Mouse (Mus musculus) urinary bladder, postnatal 4 days (tissue): ENCODE measurements around the gene Rbp1.

Source experiments
- DNase-seq, 2 experiments: peaks; one replicate each; pipeline ENCODE4 v3.0.0; 2021 to 2022; ENCODE audit warnings: low spot score in 2 of 2

The Rbp1 gene

DNA sequence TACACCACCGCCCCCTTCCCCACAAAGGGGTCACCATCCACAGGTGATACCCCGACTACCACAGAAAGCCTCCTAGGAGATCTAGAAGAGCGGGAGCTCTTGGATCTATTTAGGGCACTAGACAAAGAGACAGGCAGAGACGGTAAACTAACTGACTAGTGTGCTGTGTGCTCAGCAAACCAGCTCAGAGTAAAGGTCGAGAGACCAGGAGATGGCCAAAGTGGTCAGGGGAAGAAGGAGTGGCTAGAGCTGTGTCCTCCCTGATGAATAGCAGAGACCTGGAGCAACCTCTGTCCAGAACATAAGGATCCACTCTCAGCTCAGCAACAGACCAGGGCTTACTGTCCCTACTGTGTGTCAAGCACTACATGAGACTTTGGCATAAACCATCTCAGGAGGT lies at the start of gene Rbp1:
TSS of gene Rbp1 (plus strand) at position 306 of the 400 bp plus-strand sequence.
- no peak for DNase-seq

DNA sequence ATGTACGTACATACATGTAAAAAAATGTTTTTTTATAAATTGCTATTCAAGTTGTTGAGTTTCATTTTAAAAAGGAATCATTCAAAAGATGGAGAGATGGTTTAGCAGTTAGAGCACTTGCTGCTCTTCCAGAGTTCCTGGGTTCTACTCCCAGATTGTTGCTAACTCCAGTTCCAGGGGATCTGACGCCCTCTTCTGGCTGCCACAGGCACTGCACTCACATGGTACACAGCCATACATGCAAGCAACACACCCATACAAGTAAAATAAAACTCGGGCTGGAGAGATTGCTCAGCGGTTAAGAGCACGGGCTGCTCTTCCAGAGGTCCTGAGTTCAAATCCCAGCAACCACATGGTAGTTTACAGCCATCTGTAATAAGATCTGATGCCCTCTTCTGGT lies 49.4 kb upstream of the Rbp1 start:
- no peak for DNase-seq

DNA sequence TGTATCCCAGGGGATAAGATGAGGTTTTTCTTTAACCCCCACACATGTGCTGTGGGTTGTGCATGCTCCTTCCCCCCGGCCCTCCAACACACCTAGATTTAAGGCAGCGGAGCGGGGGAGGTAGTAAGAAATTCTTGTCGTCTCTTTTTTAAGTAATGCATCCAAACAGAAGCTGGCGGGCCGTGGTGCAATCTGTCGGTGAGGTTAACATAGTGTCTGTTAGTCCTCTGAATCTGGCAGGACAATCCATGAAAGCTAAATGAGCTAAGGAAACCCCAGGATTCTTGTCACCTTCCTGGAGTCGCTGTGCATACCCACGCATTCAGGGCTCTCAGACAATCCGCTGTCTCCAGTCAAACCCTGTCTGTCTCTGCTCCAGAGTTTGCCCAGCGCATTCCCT lies 47.9 kb upstream of the Rbp1 start:
- no peak for DNase-seq

DNA sequence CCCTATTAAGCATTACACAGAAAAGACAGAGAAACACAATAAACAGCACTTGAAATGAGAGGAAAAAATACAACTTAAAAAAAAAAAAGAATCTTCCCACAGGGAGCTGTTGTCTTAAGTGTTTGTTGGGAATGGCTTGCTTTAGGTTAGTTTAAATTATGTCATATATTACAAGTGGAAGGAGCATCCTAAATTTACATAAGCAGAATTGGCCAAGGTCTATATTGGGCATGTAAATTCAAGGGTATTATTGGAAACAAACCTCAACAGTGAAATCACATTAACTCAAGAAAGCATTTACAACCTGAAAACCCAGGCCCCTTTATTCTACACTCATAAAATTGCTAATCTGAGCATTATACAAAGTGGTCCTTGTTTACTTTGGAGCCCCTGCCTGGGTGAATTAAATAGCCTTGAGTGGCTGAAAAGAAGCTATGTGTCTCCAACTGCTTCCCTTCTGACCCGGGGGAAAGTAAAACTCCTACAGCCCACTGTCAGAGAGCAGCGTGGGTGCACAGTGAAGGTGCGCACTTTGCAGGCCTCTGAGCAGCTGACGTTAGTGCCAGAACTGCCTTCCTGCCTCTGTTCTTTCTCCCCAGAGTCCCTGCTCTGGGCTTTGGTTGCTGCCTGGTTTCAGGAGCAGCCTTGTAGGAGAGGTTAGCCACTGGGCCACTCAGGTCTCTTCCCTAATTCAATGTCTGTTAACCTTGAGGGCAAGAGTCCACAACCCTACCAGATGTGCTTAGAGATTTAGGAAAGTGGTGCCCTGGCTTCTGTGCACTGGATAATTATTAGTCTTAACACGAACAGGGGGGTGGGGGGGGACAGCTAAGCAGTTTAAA lies 47.2 kb upstream of the Rbp1 start:
- no peak for DNase-seq

DNA sequence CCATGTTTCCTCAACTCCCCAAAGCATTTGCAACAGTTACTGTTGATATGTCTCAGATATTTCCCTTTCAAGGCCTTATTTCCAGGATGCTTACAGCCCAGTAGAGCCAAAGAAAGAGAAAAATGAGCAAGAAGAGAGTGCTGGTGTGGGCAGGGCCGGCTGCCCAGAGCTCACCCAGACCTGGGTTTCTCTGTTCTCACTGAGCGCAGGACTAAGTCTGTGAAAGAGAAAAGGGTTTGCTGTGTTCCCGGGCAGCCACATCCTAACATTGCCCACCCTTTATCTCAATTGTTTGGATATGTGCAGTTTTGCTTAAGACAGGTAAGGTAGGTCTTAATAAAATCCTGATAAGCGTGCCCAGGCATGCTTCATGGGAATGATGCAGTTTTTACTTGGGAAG lies 43.0 kb upstream of the Rbp1 start:
- no peak for DNase-seq

DNA sequence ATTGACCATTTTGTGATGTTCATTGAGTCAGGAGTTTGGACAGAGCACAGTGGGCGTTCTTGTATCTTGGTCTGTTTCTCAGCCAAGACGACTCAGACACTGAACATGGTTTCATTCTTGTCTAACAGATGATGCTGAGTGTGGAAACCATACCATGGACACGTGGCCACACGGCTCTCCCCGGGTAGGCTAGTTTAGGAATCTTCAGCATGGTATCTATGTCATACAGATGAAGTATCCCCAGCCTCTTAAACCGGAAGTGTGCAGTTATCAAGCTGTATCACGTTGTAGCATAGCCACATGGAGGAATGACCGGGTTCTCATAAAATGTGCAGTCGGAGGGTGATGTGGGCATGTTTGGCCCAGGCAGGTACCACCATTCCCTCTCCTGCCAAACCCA lies 42.2 kb upstream of the Rbp1 start:
- DNase-seq: no peak

DNA sequence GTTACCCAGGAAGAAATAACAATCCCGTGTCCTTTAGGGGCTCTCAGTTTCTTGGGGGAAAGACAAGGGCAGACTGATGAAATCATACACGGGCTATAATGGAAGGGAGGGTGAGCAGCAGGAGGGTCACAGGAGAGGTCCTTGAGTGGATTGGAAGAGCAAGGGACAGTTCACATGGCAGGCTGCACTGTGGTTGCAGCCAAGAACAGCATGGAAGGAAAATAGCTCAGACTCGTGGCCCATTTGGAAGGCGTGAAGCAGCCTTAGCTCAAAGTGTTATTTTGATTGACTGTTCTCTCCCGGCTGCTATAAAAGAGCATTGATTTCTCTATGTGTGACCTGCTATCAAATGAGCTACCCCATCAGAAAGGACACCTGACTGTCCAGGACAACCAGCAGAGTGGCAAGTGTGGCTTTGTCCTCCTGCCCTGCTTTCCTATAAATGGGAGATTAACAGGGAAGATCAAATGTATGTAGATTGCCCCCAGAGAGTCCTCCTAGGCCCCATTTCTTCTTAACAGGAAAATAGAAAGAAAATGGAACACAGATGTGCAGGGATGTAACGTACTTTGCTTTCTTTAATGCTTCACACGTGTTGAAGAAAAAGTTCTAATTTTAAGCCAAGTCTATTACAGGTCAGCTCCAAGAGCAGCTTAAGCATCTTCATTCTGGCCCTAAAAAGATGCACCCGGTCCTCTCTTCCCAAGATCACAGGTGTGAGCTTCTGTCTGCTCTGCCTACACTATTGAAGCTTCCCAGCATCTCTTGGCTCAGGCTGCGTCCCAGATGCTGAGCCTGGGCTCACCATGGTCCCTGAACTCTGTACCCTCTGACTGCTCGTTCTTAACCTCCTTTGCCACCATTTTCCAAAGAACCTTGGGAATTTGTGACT lies 34.8 kb upstream of the Rbp1 start:
- no peak for DNase-seq

DNA sequence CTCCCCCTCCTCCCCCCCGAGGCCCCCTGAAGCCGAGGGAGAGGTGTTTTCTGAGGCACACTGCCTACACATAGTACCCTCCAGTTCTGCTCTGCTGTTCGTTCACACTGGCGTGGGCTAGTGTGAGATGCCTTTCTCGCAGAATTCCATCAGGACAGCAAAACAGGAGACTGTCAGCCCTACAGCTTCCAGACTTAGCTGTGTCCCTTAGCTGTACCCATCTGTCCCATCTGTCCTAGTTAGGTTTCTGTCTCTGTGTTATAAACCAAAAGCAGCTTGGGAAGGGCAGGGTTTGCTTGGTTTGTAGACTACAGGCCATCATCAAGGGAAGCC lies 34.2 kb upstream of the Rbp1 start:
- DNase-seq: no peak

DNA sequence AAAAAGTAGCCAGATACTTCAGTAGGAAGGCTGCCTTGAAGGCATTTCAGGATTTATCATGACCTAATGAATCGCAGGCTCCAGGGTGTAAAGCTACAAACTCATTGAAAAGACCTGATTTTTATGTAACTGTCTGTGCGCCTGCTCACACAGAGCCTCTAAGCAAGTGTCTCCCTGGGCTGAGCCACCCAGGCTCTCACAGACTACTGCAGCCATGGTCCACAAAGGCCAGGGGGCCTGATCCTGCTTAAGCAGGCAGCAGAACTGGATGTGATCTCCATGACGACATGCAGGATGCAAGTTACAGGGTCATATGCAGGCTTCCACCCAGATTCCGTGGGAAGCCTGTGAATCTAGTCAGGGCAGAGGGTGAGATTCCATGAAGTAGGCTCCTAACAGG lies 29.3 kb upstream of the Rbp1 start:
- no peak for DNase-seq

DNA sequence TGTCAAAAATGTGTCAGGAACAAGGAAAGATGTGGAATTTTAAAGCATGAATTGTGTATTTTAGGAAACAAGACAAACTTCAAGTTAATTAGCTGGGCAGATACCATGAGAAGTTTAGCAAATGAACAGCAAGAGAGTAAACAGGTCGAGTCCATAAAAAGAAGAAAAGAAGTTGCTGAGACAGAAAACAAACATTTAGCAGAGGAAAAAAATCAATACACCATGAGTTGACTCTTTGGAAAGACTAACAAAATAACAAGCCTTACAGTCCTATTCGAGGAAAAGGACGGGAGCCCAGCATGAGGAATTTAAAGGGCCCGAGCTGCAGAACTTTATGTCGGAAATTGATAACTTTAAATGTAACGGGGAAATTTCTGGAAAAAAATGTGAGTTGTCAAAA lies 25.6 kb upstream of the Rbp1 start:
- DNase-seq: no peak

DNA sequence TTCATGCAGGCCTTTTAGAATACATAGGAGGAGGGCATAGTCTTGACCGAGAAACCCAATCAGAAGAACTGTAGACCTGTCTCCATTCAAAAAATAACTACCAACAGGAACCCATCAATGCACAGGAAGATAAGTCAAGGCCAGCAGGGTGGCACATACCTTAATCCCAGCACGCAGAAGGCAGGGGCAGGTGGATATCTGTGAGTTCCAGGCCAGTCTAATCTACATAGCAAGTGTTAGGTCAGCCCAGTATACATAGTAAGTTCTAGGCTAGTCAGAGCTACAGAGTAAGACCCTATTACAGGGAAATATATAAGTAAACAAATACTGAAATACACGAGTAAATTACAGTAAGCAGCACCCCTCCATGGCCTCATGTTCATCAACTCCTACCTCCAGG lies 24.9 kb upstream of the Rbp1 start:
- no peak for DNase-seq

DNA sequence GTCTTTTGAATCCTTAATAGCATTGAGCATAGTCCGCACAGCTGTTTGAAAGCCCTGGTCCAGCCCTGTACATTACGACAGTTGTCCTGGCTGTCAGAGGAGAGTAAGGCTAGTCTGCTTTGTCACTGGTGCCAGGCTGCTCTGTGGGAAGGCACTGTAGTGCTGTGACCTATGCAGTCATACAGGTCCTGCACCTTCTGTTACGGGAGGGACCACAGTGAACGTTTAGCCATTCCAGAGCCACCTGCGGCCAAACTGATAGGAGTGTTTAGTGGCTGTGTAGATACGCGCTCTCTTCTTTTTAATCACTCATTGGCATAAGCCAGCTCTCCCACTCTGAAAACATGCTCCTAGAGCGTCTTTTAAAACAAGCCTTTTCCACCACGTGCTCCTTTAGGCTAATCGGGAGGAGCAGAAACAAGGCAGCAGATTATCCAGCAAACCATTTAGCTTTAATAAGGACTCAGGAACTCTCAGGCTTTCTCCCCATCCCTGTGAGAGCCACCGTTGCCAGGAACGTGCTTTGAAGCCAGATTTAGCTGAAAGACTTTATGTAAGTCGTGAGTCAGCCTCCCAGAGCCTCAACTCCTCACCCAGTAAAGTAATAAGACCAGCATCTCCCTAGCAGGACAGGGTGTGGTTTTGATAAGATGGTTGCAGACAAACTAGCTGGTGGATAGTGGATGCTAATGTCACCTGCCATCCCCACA lies 22.4 kb upstream of the Rbp1 start:
- DNase-seq: no peak

DNA sequence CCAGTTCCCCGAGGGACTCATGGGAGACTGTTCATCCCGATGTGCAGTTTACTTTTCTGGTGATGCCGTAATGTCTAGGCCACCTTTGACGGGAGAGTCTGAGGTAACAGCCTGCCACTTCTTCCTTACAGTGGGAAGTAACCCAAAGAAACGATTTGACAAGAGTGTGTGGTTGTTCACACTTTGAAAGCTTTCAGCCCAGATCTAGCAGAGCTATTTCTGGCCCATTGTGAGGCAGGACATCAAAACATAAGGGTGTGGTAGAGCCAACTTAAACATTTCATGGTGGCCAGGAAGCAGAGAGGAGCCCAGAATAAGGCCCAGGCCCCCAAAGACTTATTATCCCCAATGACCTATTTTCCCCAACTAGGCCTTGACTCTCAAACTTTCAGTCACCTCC lies 21.1 kb upstream of the Rbp1 start:
- no peak for DNase-seq

DNA sequence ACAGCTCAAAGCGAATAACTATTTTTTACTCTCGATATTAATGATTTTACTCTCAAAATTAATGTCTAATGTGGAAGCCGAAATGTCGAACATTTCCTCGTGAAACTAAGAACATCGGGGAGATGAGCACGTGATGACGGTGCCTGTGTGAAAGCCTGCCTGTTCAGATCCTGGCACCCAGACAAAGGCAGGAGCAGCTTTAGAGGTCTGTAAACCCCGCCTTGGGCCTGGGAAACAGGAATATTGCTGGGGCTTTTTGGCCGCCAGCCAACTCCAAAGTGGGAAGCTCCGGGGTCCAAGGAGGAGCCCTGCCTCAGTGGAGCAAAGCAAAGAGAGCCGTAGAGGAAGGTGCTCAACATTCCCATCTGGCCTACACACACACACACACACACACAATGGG lies 15.0 kb upstream of the Rbp1 start:
- no peak for DNase-seq

DNA sequence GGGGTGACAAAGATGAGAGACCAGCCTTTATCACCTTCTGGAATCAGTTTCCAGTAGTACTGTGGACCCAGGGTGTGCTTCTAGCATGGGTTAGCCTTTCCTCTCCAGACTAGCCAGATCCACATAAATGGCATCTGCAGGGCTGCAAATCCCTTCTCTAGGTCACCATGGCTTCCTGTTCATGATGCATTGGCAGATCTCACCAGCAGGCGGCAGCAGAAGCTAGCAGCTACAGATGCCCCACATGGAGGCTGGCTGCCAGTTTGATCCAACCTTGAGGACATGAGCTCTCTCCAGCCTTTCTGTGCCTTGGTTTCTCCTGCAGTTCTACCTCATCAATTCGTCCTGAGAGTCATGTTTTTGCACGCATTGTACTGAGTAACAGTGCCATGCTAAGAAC lies 13.6 kb upstream of the Rbp1 start:
- peak; percentile 44 to 78 for DNase-seq

DNA sequence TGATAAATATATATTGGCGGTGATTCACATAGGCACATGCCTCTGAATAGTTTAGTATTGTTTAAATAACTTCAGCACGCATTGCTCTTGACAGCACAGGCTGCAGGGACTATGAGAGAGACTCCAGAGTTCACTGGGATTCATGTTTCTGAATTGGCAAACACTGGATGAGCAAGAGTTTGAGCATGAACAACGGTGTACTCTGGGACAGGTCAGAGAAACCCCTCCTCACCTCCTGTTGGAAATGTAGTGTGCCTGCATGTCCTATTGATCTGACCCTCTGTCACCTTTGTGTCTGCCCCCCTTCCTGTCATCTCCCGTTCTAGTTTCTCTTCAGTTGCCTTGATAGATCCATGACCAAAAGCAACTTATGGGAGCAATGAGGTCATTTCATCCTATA lies 7.3 kb upstream of the Rbp1 start:
- no peak for DNase-seq

DNA sequence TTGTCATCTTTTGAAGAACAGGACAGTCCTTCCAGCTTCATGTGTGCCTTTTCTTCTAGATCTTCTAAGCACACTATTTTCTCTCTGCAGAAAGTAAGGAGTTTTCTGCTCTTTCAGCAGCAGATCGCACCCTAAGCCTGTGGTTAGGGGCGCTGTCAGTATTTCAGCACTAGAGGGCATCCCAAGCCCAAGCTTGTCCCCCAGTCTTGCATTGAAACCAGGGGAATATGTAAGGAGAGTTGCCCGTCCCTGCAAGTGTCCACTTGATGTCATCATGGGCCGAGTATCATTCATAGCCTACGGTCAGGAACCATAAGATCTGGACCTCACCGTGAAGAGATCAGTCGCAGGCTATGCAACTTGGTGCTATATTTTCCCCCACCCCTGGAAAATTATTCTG lies 4.8 kb upstream of the Rbp1 start:
- no peak for DNase-seq

DNA sequence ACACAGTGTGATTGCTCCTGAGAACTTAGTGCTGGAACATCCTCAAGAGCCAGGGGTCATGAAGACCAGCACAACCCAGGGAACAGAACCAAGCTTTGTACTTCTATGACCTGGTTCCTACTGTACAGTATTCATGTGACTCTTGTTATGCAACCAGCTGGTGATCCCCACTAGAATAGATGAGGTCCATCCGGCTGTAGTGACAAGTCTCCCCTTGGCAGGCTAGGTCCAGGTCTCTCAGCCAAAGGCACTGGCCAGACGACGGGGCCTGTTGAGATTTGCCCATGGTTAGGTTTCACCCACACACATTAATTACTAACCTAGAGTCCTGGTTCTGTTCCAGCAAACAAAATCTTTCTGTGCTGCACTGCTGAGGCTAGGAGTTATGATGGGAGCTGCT lies 4.4 kb upstream of the Rbp1 start:
- no peak for DNase-seq

DNA sequence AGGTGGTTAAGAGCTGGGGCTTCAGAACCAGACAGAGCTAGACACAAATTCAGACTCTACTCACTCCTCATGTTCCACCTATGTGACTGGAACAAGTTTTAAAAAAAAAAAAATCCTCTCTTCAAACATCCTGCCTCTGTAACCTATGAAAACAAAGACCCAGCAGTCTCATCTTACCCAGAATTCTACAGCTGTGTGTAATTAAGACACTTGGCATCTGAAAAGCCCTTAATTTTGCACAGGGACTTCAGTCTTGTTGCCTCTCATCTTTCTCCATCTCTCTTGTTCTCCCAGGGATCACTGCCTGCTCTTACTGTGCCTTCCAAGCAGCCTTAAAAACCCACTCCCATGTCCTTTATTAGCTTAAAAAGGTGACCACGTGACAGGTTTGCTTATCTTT lies 2.1 kb upstream of the Rbp1 start:
- no peak for DNase-seq

DNA sequence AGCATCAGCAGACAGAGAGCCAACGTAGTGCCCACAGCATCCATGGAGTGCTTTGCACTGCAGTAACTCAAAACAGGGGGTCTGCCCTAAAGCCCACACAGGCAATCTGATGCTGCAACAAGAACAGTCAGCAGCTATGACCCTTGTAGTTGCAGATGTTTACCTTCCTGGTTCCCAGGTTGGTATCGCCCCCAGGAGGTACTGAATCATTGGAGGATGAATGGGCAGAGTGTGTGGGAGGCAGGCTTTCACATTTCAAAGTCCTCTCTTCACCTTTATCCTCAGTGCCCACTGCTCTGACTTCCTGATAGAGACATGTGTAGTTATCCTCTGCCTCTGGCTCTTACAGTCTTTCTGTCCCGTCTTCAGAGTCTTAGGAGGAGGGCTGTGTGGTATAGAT lies 858 bp upstream of the Rbp1 start:
- DNase-seq: no peak

DNA sequence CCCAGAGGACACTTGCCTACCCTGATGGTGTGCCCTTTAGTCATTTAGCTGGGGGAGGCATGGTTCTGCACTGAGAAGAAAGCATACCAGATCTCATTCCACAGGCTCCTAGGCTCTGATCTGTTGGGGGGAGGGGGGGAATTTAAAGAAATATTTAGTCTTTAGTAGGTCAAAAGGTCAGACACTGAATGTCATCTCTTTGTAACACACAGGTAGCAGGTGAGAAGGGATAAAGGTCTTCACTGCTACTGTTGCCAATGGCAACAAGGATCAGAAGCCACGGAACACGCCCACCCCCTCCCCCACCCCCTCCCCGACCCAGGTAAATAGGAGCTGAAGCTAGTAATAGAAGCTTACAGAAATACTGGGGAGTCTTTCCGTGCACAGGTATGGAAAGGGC lies 930 bp downstream of the Rbp1 start:
- no peak for DNase-seq

DNA sequence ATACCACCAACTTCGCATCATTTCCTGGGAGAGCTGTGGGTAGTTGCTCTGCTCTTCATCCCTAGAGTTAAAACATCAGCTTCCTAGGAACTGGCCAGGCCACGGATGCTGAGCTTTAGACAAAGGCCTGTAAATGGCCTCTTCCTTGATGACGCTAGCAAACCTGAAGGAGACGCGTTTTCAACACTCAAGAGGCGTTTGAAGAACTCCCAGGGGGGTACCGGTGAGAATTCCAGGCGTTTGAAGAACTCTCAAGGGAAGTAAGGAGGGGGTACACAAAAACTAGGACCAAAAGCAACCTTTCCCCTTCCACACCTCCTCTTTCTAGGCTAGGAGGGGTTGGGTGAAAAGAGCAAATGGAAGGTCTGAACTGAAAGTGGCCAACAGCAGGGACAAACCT lies 1.5 kb downstream of the Rbp1 start:
- DNase-seq: no peak
